Mouse (Mus musculus) embryonic facial prominence, embryonic 13.5 days (tissue): ENCODE data around the gene Slc9a9. TPM values are rescaled to one million over a fixed set of nuclear protein-coding genes. Genes with fewer than 3 reads are reported as not detected.
"Not testable (repeated sequence)": the region's sequence is repeated elsewhere in the genome, so short reads cannot be mapped to it uniquely, and the experiment has no call there.

Source experiments
- ATAC-seq: fragments of 200-750 bp; cut with Nextera tagmentation; 2 replicates; pipeline ENCODE4 v1.8.0; 2017; ENCODE audit warnings: low read depth; ENCODE audit not compliant: insufficient number of reproducible peaks, insufficient read depth, low FRiP score, low TSS enrichment
- H3K27ac ChIP-seq: fragments of 300-500 bp; sonication (generic); 2 replicates; pipeline ENCODE4 v1.5.1; 2015; ENCODE audit warnings: moderate library complexity, mild to moderate bottlenecking, inconsistent platforms
- H3K27me3 ChIP-seq: fragments of 300-500 bp; sonication (generic); 2 replicates; pipeline ENCODE4 v1.6.1; 2015; ENCODE audit warnings: mild to moderate bottlenecking, inconsistent platforms
- H3K36me3 ChIP-seq: fragments of 300-500 bp; sonication (generic); 2 replicates; pipeline ENCODE4 v1.6.1; 2015; ENCODE audit warnings: mild to moderate bottlenecking, inconsistent platforms
- H3K4me1 ChIP-seq: fragments of 300-500 bp; sonication (generic); 2 replicates; pipeline ENCODE4 v1.6.1; 2015; ENCODE audit warnings: inconsistent platforms
- H3K4me2 ChIP-seq: fragments of 300-500 bp; sonication (generic); 2 replicates; pipeline ENCODE4 v1.6.1; 2015; ENCODE audit warnings: moderate library complexity, mild to moderate bottlenecking, inconsistent platforms
- H3K4me3 ChIP-seq: fragments of 300-500 bp; sonication (generic); 2 replicates; pipeline ENCODE4 v1.5.1; 2015; ENCODE audit warnings: mild to moderate bottlenecking, inconsistent platforms
- H3K9ac ChIP-seq: fragments of 300-500 bp; sonication (generic); 2 replicates; pipeline ENCODE4 v1.6.1; 2015; ENCODE audit warnings: mild to moderate bottlenecking, inconsistent platforms
- H3K9me3 ChIP-seq: fragments of 300-500 bp; sonication (generic); 2 replicates; pipeline ENCODE4 v1.6.1; 2016; ENCODE audit warnings: inconsistent platforms
- WGBS: fragments of 180-500 bp; shearing (Covaris S2); methylation state at CpG from one replicate; pipeline ENCODE4 v1.1.7; 2015; ENCODE audit warnings: mixed read lengths; 5-methylcytosine and 5-hydroxymethylcytosine counted together
- polyA plus RNA-seq: library from polyadenylated mRNA; unstranded; fragments of >200 nt; fragmentation: Nextera tagmentation; extraction: Ambion mirVana; gene quantifications from 2 replicates; pipeline ENCODE4 v1.2.1, GENCODE M21; 2015

Gene Slc9a9
- polyA plus RNA-seq: 4.6 and 5.2 TPM in 2 replicates

DNA sequence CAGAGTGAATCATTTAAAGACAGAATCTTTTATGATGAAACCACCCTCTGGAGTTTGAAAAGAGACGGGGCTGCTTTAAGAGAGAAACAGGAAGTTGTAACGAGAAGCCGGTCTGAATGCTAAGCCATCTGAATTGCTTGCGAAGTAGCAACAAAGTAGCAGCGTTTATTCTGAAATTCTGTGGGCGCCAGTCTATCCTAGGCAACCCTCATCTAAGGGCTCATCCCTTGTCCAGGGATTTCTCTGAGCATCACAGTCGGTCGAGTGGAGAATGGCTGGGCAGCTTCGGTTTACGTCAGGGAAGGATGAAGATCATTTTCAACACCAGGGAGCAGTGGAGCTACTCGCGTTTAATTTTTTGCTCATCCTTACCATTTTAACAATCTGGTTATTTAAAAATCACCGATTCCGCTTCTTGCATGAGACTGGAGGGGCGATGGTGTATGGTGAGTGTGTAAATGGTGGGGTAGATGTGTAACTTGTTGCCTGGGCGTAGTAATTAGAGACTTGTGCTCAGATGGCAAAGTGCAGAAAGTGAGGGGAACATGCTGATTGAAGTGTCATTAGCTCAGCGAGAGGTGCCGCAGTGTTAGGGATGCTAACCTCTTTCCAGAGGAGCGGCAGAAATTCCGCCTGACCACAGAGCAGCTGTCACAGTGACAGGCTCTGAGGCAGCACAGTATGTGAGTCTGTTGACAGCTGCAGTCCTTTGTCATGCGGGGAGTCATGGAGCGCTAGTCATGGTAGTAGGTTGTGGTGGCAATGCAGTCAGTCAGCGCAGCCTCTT, at the start of gene Slc9a9:
Gene Slc9a9 (plus strand): TSS at position 119 of the 787 bp plus-strand sequence.
- Histone ChIP-seq H3K4me1 (peaks cover 16% of the 10 kb centered on the region), H3K36me3 (no peaks in the 10 kb centered on the region), H3K9me3 (no peaks in the 10 kb centered on the region), H3K4me3 (peak within 1 kb of the TSS; percentile 58), H3K27me3 (no peaks in the 10 kb centered on the region), H3K9ac (peak within 1 kb of the TSS; percentile 68), H3K27ac (0 out of 2 replicates have a peak within 1 kb of the TSS, but pooled peaks have one; percentile 22), H3K4me2 (peak within 1 kb of the TSS; percentile 89)
- ATAC-seq: 0 out of 2 replicates have a peak, but pooled peaks have one; percentile 20
- 1% methylated on average over 23 of the region's 23 CpGs for WGBS

DNA sequence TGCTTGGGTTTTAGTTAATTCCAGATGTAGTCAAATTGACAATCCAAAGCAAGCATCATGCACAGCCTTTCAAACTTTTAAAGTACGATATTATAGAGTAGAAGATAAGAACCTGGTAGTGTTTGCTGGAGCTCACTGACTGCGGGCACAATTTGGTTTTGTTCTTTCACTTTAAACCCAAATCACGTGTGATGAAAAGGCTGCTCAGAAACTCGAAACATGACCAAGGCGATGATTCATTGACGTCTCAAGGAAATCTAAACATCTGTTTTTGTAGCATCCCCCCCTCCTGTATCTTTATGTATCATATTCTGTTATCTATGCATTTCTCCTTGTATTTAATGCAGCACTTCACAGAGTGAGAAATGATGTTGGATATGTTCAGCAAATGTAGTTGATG, 49.4 kb upstream of the Slc9a9 start:
- H3K27me3 ChIP-seq: no peaks in the 10 kb centered on the region
- ATAC-seq: no peak
- no peak overlapping the region for H3K4me3 ChIP-seq
- no peaks in the 10 kb centered on the region for H3K9me3 ChIP-seq
- no peak overlapping the region for H3K27ac ChIP-seq
- WGBS: 70% methylated on average over 6 of the region's 6 CpGs
- 0 out of 2 replicates have a peak, but pooled peaks cover 3% of the 10 kb centered on the region for H3K4me1 ChIP-seq
- H3K9ac ChIP-seq: no peak overlapping the region
- H3K36me3 ChIP-seq: no peaks in the 10 kb centered on the region
- H3K4me2 ChIP-seq: no peak overlapping the region

DNA sequence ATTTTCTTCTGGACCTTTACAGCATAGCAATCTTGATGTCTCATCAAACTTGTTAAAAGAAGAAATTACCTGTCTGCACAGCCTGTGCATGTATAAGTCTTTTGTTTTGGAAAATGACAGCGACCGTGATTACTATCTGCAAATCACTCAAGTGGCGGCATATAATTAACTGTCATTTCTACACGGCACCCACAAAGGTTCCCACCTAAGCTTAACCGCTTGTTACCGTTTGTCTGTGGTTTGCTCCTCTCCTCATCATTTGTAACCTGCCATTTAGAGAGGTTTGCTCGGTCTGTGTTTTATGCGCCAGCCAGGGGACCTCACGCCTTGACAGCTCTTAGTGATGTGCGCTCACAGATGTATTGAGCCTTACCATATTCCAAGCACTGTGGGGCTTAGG, 48.9 kb upstream of the Slc9a9 start:
- H3K27ac ChIP-seq: no peak overlapping the region
- no peak for ATAC-seq
- H3K9ac ChIP-seq: no peak overlapping the region
- no peak overlapping the region for H3K4me2 ChIP-seq
- 0 out of 2 replicates have a peak, but pooled peaks cover 3% of the 10 kb centered on the region for H3K4me1 ChIP-seq
- 71% methylated on average over 10 of the region's 10 CpGs for WGBS
- H3K9me3 ChIP-seq: no peaks in the 10 kb centered on the region
- H3K4me3 ChIP-seq: no peak overlapping the region
- H3K36me3 ChIP-seq: no peaks in the 10 kb centered on the region
- no peaks in the 10 kb centered on the region for H3K27me3 ChIP-seq

GRCm38 (mm10) chr9:94621902-94622301, 47.8 kb upstream of the Slc9a9 start:
- Histone ChIP-seq H3K4me3 (no peak overlapping the region), H3K9ac (no peak overlapping the region), H3K4me1 (0 out of 2 replicates have a peak, but pooled peaks cover 3% of the 10 kb centered on the region), H3K27me3 (no peaks in the 10 kb centered on the region), H3K4me2 (no peak overlapping the region), H3K36me3 (no peaks in the 10 kb centered on the region), H3K9me3 (no peaks in the 10 kb centered on the region), H3K27ac (no peak overlapping the region)
- no peak for ATAC-seq
- 45% methylated on average over 2 of the region's 2 CpGs for WGBS

GRCm38 (mm10) chr9:94626737-94627136, 43.0 kb upstream of the Slc9a9 start:
- 82% methylated on average over 3 of the region's 3 CpGs for WGBS

GRCm38 (mm10) chr9:94628948-94629347, 40.8 kb upstream of the Slc9a9 start:
- H3K4me2 ChIP-seq: no peak overlapping the region
- H3K27me3 ChIP-seq: no peaks in the 10 kb centered on the region
- no peaks in the 10 kb centered on the region for H3K9me3 ChIP-seq
- no peak overlapping the region for H3K4me3 ChIP-seq
- no peaks in the 10 kb centered on the region for H3K36me3 ChIP-seq
- no peaks in the 10 kb centered on the region for H3K4me1 ChIP-seq
- ATAC-seq: no peak
- 49% methylated on average over 3 of the region's 3 CpGs for WGBS
- no peak overlapping the region for H3K27ac ChIP-seq
- no peak overlapping the region for H3K9ac ChIP-seq

More at GRCm38 (mm10) chr9:94626737-94627136, 43.0 kb upstream of the Slc9a9 start:
- Histone ChIP-seq H3K4me2 (no peak overlapping the region), H3K9ac (no peak overlapping the region), H3K4me3 (no peak overlapping the region), H3K27me3 (no peaks in the 10 kb centered on the region), H3K4me1 (no peaks in the 10 kb centered on the region), H3K36me3 (no peaks in the 10 kb centered on the region), H3K9me3 (no peaks in the 10 kb centered on the region), H3K27ac (no peak overlapping the region)
- no peak for ATAC-seq

DNA sequence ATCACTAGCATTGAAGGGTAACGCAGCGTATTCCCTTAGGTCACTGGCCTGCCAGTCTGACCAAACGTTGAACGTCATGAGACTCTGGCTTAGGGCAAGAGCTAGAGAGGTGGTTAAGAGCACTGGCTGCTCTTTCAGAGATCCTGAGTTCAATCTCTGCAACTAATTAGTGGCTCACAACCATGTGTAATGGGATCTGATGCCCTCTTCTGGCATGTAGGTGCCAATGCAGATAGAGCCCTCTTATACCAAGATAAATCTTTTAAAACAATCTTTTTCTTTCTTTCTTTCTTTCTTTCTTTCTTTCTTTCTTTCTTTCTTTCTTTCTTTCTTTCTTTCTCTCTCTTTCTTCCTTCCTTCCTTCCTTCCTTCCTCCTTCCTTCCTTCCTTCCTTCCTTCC, 35.4 kb upstream of the Slc9a9 start:
- H3K9ac ChIP-seq, H3K36me3 ChIP-seq, H3K9me3 ChIP-seq, H3K4me3 ChIP-seq, ATAC-seq, H3K27ac ChIP-seq, H3K27me3 ChIP-seq, H3K4me1 ChIP-seq, H3K4me2 ChIP-seq: not testable (repeated sequence)
- 84% methylated on average over 4 of the region's 4 CpGs for WGBS

DNA sequence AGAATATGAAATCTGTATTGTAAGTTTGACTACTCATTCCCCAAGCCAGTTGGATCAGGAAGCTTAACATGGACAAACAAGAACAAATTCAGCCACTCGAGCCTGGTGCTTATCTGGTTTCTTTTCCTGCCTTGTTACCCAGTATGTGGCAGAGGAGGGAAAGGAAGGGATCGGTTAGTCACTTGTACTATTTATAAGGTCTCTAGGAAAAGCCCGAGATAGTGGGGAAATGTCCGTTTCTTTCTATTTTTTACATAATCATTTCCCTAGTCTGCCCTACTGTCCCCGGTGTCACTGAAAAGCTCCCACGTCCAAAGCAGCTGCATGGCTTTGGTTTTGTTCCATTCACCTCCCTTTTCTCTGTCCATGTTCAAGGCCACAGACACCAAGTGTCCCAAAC, 24.1 kb upstream of the Slc9a9 start:
- ATAC-seq: no peak
- Histone ChIP-seq H3K27ac (no peak overlapping the region), H3K4me2 (no peak overlapping the region), H3K4me1 (no peaks in the 10 kb centered on the region), H3K9me3 (no peaks in the 10 kb centered on the region), H3K4me3 (no peak overlapping the region), H3K27me3 (no peaks in the 10 kb centered on the region), H3K36me3 (no peaks in the 10 kb centered on the region), H3K9ac (no peak overlapping the region)
- 83% methylated on average over 6 of the region's 6 CpGs for WGBS

GRCm38 (mm10) chr9:94647425-94647824, 22.3 kb upstream of the Slc9a9 start:
- H3K9ac ChIP-seq: no peak overlapping the region
- ATAC-seq: no peak
- H3K4me3 ChIP-seq: no peak overlapping the region
- H3K27me3 ChIP-seq: no peaks in the 10 kb centered on the region
- H3K9me3 ChIP-seq: no peaks in the 10 kb centered on the region
- no peak overlapping the region for H3K27ac ChIP-seq
- WGBS: 69% methylated on average over 4 of the region's 4 CpGs
- H3K4me1 ChIP-seq: no peaks in the 10 kb centered on the region
- H3K4me2 ChIP-seq: no peak overlapping the region
- H3K36me3 ChIP-seq: no peaks in the 10 kb centered on the region

- no peak overlapping the region for H3K4me2 ChIP-seq
Observed at GRCm38 (mm10) chr9:94649991-94650390, 19.7 kb upstream of the Slc9a9 start.

GRCm38 (mm10) chr9:94653198-94653597, 16.5 kb upstream of the Slc9a9 start:
- Histone ChIP-seq H3K4me2 (no peak overlapping the region), H3K9ac (no peak overlapping the region), H3K36me3 (no peaks in the 10 kb centered on the region), H3K27me3 (no peaks in the 10 kb centered on the region), H3K4me3 (no peak overlapping the region), H3K9me3 (no peaks in the 10 kb centered on the region), H3K4me1 (no peaks in the 10 kb centered on the region), H3K27ac (no peak overlapping the region)
- no peak for ATAC-seq
- 85% methylated on average over 6 of the region's 6 CpGs for WGBS

More at GRCm38 (mm10) chr9:94649991-94650390, 19.7 kb upstream of the Slc9a9 start:
- Histone ChIP-seq H3K27me3 (no peaks in the 10 kb centered on the region), H3K4me3 (no peak overlapping the region), H3K27ac (no peak overlapping the region), H3K9ac (no peak overlapping the region), H3K9me3 (no peaks in the 10 kb centered on the region), H3K4me1 (no peaks in the 10 kb centered on the region), H3K36me3 (no peaks in the 10 kb centered on the region)
- WGBS: 73% methylated on average over 1 of the region's 1 CpGs
- no peak for ATAC-seq

DNA sequence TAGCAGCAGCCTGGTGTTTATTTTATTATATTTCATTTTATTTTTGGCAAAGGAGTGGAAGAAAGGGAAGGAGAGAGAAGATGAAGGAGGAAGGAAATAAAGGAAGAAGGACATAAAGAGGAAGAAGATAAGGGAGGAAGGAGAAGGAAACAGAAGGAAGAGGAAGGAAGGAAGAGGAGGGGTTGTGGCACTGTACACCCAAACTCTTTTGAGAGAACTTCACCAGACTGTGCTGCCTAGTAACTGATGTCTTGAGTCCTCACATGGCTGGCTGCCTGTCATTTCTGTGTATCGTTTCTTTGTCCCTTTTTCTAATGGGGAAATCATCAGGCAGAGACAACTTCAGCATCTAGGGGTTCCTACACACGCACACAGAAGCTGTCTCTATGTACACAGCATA, 15.9 kb upstream of the Slc9a9 start:
- no peak for ATAC-seq
- H3K27me3 ChIP-seq: no peaks in the 10 kb centered on the region
- no peak overlapping the region for H3K4me3 ChIP-seq
- no peaks in the 10 kb centered on the region for H3K36me3 ChIP-seq
- WGBS: 71% methylated on average over 2 of the region's 2 CpGs
- no peak overlapping the region for H3K4me2 ChIP-seq
- H3K27ac ChIP-seq: no peak overlapping the region
- H3K9me3 ChIP-seq: no peaks in the 10 kb centered on the region
- no peaks in the 10 kb centered on the region for H3K4me1 ChIP-seq
- no peak overlapping the region for H3K9ac ChIP-seq
